Mouse (Mus musculus) fat pad, adult 2 months (tissue): ENCODE measurements around the gene Gm9837.
"Not testable (repeated sequence)": the region's sequence is repeated elsewhere in the genome, so short reads cannot be mapped to it uniquely, and the experiment has no call there.

Experiments
- DNase-seq: peaks from one replicate; pipeline ENCODE4 v3.0.0-alpha.2; 2011; ENCODE audit warnings: low read depth, low spot score; ENCODE audit errors: extremely low read depth

Gene Gm9837

DNA sequence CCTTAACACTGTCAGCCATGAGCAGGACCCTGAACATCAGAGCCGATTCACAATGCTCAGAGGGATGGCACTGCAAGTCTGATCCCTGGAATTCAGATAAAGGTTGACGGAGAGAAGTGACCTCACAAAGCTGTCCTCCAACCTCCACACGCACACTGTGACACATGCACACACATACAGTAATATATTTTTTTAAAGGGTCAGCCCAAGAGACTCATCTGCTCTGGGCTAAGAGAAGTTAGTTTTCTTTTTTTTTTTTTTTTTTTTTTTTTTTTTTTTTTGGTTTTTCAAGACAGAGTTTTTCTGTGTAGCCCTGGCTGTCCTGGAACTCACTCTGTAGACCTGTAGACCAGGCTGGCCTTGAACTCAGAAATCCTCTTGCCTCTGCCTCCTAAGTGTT, 43.4 kb downstream of the Gm9837 start:
- DNase-seq = not testable (repeated sequence)

DNA sequence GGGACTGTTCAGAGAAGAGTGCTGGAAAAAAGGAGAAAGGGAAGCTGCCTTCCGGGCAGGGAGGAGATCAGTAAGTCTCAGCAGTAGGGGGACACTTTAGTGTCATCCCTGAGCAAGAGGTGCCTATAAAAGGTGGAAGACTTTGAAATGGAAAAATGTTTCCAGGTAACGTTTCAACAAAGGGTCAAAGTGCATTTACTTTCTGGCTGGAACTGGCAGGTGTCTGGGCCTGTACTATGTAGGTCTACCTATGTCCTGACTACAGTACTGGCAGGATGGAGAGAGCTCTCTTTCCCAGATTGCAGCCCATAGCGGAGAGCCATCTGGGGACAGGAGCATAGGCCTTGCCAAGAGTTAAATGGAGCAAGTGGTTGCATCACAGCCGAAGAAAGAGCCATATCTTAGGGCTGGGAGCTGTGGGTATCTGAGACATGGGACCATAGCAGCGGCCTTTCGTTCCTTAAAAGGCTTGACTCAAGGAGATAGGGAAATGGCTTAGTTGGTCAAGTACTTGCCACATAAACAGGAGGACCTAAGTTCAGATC, 44.5 kb downstream of the Gm9837 start:
- DNase-seq = no peak

- DNase-seq = no peak
Observed at GRCm38 (mm10) chr11:53425251-53425650, 45.0 kb downstream of the Gm9837 start.

GRCm38 (mm10) chr11:53424826-53425225, 45.5 kb downstream of the Gm9837 start:
- DNase-seq = no peak

- DNase-seq = no peak
Observed at GRCm38 (mm10) chr11:53423036-53423435, 47.2 kb downstream of the Gm9837 start, which contains the start of gene Leap2. Gene Leap2 (minus strand): TSS chr11:53423170.
